In genomic region chr2:69585191-69585885, GRCm38 (mm10) we compare ENCODE assay signal across 9 mouse cellular contexts. TPM values are rescaled to one million over a fixed set of nuclear protein-coding genes. Genes with fewer than 3 reads are reported as not detected.
DNase-seq lines count a peak whose midpoint lies in the region; ATAC-seq and TF ChIP-seq lines count a peak whose summit lies in the region.
"Had no signal": no experiment of that assay in that cellular context is flagged by ENCODE, and none has a peak within 500 bp of the region (broad histone marks: within the 10 kb centered on the region; RNA-seq: fewer than 3 reads in every experiment).

No protein-coding gene starts in this region.

- H3K36me3 ChIP-seq in spleen, adult 2 months (ENCODE audit: control insufficient read depth, insufficient read depth, low read length) = no peaks in the 10 kb centered on the region
- no peaks in the 10 kb centered on the region for H3K36me3 ChIP-seq in hindbrain, embryonic 11.5 days (ENCODE audit: control insufficient read depth, insufficient read depth, low read length)

- WGBS in spleen, adult 2 months = under 1% methylated on average over 61 of the region's 61 CpGs
- WGBS in hindbrain, embryonic 11.5 days = under 1% methylated on average over 61 of the region's 61 CpGs

- peak overlapping the region; percentile 46 for H3K9ac ChIP-seq in hindbrain, embryonic 11.5 days (ENCODE audit: low read depth, low read length)

- peak; percentile 69 for ATAC-seq in hindbrain, embryonic 11.5 days (ENCODE audit: low FRiP score)

- TF ChIP-seq CTCF in spleen, adult 2 months (IDR thresholded peaks at IDR 0.05; ENCODE audit: extremely low read depth, insufficient read depth, insufficient read length, insufficient replicate concordance) = no peak

- TF ChIP-seq POLR2A in spleen, adult 2 months (IDR thresholded peaks at IDR 0.05; ENCODE audit: low read depth, low read length) = no peak

- H3K27ac ChIP-seq in spleen, adult 2 months (ENCODE audit: insufficient read depth, low read length) = no peak overlapping the region
- no peak overlapping the region for H3K27ac ChIP-seq in hindbrain, embryonic 11.5 days (ENCODE audit: low read depth, low read length)

- peaks cover 4% of the 10 kb centered on the region; the same call in 1 of the 2 replicates for H3K4me1 ChIP-seq in spleen, adult 2 months (ENCODE audit: control insufficient read depth, insufficient read depth, insufficient read length)
- H3K4me1 ChIP-seq in hindbrain, embryonic 11.5 days (replicated peaks; ENCODE audit: control insufficient read depth, insufficient read depth, low read length) = peaks cover 7% of the 10 kb centered on the region

- intact Hi-C loops in left cerebral cortex, postnatal 14 days (cut with DNase I) = no loop called here

- peak overlapping the region; percentile 89 for H3K4me2 ChIP-seq in hindbrain, embryonic 11.5 days (replicated peaks; ENCODE audit: low read depth, low read length)

- peaks cover 19% of the 10 kb centered on the region for H3K27me3 ChIP-seq in spleen, adult 2 months (ENCODE audit: control insufficient read depth, insufficient read depth, low read length)
- H3K27me3 ChIP-seq in hindbrain, embryonic 11.5 days (ENCODE audit: control insufficient read depth, insufficient read depth, low read length) = peaks cover 20% of the 10 kb centered on the region

- DNase-seq in cerebellum, postnatal 10 days = peak; percentile 40 to 44
- DNase-seq in cerebellum, adult 11 months = no peak
- DNase-seq in spleen, adult 2 months (ENCODE audit: low read depth in 1 of 2, low spot score in 2 of 2) = no peak
- DNase-seq in spleen, postnatal 4 days (ENCODE audit: low spot score in 2 of 2) = no peak
- peak; percentile 70 for DNase-seq in hindbrain, embryonic 11.5 days (ENCODE audit: low spot score)
- DNase-seq in lung, postnatal 4 days = peak; percentile 20 to 33
- no peak for DNase-seq in MN1 (ENCODE audit: low spot score)
- DNase-seq in left cerebral cortex, postnatal 14 days (ENCODE audit: low spot score in 2 of 2) = no peak

- no peaks in the 10 kb centered on the region for H3K9me3 ChIP-seq in hindbrain, embryonic 11.5 days (ENCODE audit: control insufficient read depth, low read length)

- H3K4me3 ChIP-seq in spleen, adult 2 months (ENCODE audit: extremely low read depth, insufficient read depth, insufficient read length) = peak overlapping the region; percentile 23; the same call in 1 of the 2 replicates
- H3K4me3 ChIP-seq in hindbrain, embryonic 11.5 days (ENCODE audit: low read depth, low read length) = peak overlapping the region; percentile 75

RNA-seq across cellular contexts. Expression of gene Lrp2, which starts 0.5 kb away (rescaled TPM):
- 0.08 and 0.12 TPM in 2 replicates for polyA plus RNA-seq in spleen, adult 2 months (2012; rRNA removed)
- 2.7 and 2.9 TPM in 2 replicates for polyA plus RNA-seq in hindbrain, embryonic 11.5 days (2014; fragmentation: Nextera tagmentation; extraction: Ambion mirVana)
- under 1 TPM; 0.09 to 0.17 TPM for total RNA-seq in left cerebral cortex, postnatal 14 days (2021)
- total RNA-seq: hematopoietic stem cell, adult 5-6 weeks had no signal

Comparison
In these comparisons a context has a peak if more than half of its experiments do, and no peak if none do; other contexts are left out.
1. DNase-seq: peak in cerebellum, postnatal 10 days (2 of 2), hindbrain, embryonic 11.5 days (single experiment) and lung, postnatal 4 days (2 of 2); none in cerebellum, adult 11 months (single experiment), spleen, adult 2 months (0 of 2), spleen, postnatal 4 days (0 of 2), MN1 (single experiment) and left cerebral cortex, postnatal 14 days (0 of 2).